Mouse (Mus musculus): Measurements from ENCODE around the gene Gmcl1. TPM values are rescaled to one million over a fixed set of nuclear protein-coding genes. Genes with fewer than 3 reads are reported as not detected.

Gene Gmcl1
- total RNA-seq, 2 experiments from 2014 or later: 30.4 to 30.6 TPM

DNA sequence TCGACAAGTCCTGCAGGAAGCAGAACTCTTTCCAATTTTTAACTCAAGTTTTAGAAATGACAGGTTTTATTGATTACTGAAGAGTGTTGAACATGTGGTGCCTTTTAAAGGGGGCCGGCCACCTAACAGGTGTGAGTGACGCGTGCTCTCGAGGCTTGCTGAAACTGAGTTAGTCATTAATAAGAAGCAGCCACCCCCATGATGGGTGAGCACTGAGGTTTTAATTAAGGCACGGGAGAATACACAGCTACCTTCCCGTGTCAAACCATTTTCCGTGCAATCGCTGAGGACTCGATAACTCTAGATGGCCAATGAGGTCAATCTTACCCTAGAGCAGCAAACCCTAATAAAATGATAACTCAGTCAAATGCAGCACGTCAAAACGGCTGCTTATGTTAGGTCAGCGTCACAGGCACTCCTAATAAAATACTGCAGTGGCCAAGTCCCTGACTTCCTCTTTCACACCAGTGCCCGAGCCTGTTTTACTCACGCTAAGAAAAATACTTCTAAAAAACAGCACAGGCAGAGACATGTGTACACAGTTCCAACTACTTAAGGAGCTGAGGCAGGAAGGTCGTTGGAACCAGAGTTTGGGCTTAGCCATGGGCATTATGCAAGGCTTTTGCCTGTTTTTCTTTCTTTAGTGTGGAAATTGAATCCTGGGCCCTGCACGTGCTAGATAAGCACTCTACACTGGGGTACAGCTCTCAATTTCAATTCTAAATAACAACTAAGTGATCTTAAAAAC is 67.4 kb downstream of the Gmcl1 start:
- no peak for DNase-seq (ENCODE audit: low spot score in 2 of 2)

DNA sequence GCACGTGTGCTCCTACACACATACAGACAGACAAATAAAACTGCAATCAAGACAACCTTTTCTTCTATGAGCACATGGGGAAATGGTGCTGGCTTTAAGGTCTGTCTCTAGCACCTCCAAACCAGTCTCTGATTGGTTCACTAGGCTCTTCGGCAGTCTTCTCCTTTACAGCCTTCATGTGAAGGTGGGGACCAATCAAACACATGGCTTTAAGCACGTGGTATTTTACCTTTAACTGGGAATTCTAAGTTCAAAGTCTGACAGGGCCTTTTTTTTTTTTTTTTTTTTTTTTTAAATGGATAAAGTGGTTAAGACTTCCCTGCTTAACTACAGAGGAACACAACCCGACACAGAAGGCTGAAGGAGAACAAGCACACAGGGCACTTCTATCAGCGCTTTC is 68.1 kb downstream of the Gmcl1 start:
- DNase-seq (ENCODE audit: low spot score in 2 of 2): no peak

DNA sequence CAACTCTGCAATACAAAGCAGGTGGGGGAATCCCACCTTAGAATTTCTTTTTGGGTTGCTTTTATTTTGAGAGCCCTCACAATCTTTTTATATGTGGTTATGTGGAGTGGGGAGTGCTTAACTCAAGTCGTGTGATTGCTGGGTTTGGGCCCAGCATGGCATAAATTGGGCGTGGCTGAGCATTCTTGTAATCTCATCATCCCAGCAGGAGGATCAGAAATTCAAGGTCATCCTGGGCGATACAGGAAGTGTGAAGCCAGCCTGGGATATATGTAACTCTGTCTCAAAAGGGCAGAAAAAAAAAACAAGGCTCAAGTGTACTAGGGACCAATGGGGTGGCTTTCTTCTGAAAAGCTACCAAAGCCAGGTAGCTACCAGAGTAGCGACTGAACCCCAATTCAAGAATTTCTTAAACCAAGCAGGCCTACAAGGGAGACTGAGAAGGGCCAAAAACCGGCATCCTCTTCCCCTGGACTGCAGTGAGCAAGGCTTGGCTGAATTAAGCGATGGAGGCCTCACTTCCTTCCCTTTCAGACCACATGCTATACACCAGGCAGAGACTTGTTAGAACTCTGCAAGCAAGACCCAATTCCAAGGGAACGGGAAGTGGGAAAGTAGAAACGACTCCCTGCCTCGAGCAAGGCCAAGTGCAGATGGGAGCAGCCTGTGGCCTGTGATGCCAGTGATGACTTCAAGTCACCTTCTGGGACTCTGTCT is 72.9 kb downstream of the Gmcl1 start:
- no peak for DNase-seq (ENCODE audit: low spot score in 2 of 2)

DNA sequence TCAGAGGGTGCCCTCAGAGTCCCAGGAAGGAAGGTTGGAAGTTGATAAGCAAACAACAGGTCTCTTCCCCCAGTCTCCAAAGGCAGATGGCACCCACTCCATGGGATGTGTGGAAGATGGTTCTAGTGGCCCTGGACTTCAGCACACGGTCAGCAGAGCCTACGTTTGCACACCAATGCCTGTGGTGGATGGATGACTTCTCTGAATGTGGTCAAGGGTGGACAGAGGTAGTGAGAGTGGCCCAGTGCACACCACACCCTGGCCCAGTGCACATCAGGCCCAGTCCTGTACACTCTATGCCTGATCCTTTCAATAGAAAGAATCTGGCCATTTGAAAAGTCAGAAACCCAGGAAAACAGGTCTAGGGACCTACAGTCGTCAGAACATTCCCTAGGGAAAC is 74.7 kb downstream of the Gmcl1 start:
- DNase-seq (ENCODE audit: low spot score in 2 of 2): no peak

DNA sequence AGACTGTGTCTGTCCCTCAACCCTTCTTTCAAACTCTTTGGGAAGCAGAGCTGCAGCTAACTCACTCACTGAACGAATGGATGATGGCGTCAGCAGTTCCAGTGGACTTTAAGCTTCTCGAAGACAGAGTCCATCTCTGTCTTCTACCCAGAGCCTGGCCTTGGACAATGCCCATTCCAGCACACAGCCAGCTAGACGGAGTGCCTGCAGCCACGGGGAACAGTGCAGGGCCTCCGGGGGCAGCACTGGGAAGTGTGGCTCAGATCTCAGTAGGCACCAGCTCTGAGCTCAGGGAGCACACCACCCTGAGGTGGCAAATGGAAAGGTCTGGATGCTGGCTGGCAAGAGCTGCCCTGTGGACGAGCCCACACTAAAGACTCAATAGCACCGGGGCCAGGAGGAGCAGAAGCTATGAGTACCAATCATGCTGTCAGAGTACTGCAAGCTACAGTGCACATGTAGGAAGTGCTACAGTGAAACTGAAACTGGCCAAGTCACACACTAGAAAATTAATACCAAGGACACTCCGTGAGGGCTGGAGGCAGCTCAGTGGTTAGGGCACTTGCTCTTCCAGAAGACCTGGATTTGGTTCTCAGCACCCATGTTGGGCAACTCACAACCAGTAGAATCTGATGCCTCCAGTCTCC is 78.8 kb downstream of the Gmcl1 start:
- no peak for DNase-seq (ENCODE audit: low spot score in 2 of 2)

DNA sequence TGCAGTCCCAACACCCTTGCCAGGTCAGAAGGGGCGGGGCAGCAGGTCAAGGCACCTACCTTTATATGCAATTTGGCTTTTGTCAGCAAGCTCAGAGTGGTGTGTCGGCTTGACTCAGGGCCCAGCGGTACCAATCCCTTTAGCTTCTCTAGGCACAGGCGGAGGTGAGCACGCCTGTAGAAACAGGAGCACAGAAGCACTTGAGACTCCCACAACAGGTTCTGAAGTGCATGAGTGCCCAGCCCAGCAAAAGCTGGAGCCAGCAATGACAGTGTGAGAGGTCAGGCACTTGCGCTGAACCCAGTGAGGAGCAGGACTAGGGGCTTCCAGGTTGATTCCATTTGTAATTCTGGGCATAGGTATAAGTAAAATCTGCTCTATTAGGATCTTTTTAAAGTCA is 80.2 kb downstream of the Gmcl1 start:
- DNase-seq (ENCODE audit: low spot score in 2 of 2): no peak

DNA sequence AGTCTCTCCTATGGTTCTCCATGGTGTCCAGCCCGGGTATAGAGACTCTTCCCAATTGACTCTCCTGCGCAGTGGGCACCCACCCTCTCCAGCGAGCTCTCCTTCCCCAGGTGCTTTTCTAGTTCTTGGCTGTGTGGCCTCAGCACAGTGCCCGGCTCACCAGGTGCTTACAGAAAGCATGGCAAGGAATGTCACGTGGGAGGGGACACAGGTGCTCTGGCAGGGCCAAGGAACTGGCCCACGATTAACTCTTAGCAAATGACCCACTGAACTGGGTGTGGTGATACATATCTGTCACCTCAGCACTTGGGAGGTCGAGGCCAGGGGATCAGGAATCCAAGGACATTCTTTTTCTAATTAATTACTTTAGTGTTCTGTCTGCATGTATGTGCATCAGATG is 87.0 kb downstream of the Gmcl1 start:
- no peak for DNase-seq (ENCODE audit: low spot score in 2 of 2)

DNA sequence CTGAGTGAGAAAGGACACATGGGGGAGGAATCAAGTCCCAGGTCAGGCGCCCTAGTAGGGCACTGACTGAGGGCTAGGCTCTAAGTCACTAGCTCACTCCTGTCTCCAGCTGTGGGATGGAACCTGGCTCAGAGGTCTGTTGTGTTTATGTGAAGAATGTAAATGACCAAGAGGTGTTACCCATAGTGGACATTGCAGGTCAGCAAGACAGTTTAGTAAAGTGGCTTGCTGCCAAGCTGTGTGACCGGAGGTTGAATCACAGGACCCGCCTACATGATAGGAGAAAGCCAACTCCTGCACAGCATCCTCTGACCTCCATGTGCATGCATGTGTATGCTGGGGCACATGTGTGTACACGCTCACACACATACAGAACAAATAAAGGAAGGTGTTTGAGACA is 87.6 kb downstream of the Gmcl1 start:
- DNase-seq (ENCODE audit: low spot score in 2 of 2): no peak

DNA sequence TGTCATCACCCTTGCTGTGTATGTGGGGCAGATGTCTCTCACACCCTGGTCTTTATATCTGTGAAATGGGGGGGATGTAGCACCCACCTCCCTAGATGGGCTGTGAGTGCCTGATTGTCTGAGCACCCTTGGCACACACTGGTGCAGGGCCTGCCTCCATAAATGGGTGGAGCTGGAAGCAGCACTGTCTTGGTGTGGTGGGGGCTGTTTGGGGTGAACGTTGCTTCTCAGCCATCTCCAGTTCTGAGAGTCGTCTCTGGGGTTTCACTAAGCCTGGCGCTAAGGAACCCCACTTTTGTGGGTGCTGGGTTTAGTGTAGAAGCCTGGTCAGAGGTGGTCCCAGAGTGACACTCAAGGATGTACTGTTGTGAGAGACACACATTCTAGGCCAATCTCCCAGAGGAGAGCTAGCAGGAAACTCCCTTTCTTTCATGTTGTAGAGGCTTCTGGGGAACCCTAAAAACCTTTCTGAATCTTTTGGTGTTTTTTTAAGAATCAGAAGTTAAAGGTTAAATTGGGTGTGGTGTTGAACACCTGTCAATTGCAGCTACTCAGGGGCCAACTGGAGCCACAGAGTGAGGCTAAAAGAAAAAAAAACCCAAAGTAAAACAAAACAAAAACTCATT is 88.3 kb downstream of the Gmcl1 start:
- DNase-seq (ENCODE audit: low spot score in 2 of 2): no peak

Other genes with a start within 250 kb of the Gmcl1 start
- 100 to 1,000 TPM; 188 to 189 TPM for gene Pcbp1, start 207.1 kb downstream of the Gmcl1 start, total RNA-seq (2021)
- gene Asprv1, start 105.2 kb downstream of the Gmcl1 start, total RNA-seq (2021): 1 to 10 TPM; 1.4 to 1.7 TPM
- gene Mxd1, start 64.2 kb downstream of the Gmcl1 start, total RNA-seq (2021): 10 to 100 TPM; 21.7 to 24.9 TPM
- gene Snrnp27, start 48.9 kb downstream of the Gmcl1 start, total RNA-seq (2021): 10 to 100 TPM; 56.8 to 62.2 TPM
- 10 to 100 TPM in 1 of 2 experiments, 1 to 10 TPM in 1; 9.6 to 10.2 TPM for gene Anxa4, start 60.2 kb upstream of the Gmcl1 start, total RNA-seq (2021)
- 100 to 1,000 TPM; 406 to 417 TPM for gene Aak1, start 116.1 kb upstream of the Gmcl1 start, total RNA-seq (2021)